Mouse (Mus musculus): Measurements from ENCODE around the gene Slc38a4.

DNA sequence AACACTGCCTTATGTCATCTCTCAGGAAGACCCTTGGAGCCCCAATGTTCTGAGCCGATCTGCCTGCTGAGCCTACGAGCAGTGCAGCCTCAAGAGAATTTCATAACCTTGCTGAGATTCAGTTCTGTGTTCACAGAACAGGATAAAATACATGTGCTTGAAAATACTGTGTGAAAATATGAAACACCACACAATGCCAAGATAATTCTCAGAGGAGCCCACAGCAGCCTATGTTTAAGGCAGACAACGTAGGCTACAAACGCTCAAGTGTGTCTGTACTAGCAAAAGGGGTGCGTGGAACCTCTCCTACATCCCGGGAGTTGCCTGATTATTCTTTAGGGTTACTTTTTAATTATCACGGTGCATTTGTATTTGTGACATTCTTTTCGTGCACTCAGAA, 92.4 kb downstream of the Slc38a4 start:
- no peak for TF ChIP-seq GATA1 (IDR thresholded peaks at IDR 0.05; ENCODE audit: borderline replicate concordance, low read length)
- TF ChIP-seq CTCF (IDR thresholded peaks at IDR 0.05; ENCODE audit: low read depth, low read length): no peak
- no peak for TF ChIP-seq TAL1 (conservative IDR thresholded peaks at IDR 0.05; ENCODE audit: low read depth, low read length)
- TF ChIP-seq POLR2AphosphoS5 (IDR thresholded peaks at IDR 0.05; ENCODE audit: insufficient replicate concordance, low read depth, low read length): no peak
- no peak for TF ChIP-seq GATA2 (IDR thresholded peaks at IDR 0.05; ENCODE audit: borderline replicate concordance, low read depth, low read length)

All from G1E (cell line).